In the genomic region with DNA sequence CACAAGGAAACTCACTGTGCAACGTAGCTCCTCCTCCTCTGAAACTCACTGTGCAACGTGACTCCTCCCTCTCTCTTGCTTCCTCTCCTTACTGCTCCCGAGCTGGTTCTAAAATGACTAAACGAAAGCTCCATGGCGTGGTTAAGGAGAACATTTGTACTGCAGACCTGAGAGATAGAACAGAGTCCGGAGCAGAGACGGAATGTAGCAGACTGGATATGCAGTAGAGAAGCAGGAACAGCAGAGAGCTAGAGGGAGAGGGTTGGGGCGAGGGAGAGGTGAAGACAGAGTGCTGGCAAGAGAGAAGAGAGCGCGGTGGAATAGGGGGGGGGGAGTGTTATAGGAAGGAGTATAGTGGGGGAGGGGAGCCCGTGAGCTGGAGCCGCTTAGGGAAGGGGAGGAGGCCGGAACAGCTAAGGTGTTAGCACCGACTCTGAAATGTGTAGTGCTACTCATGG, we compare ENCODE assay signal across 8 mouse cellular contexts.
A peak's percentile ranks its signal among the peaks of the same experiment; 100 is the strongest.
DNase-seq lines count a peak whose midpoint lies in the region; ATAC-seq lines count a peak whose summit lies in the region.

No protein-coding gene starts in this region.

- WGBS in kidney, embryonic 16.5 days = 6% methylated on average over 14 of the region's 14 CpGs
- WGBS in liver, embryonic 16.5 days (ENCODE audit: insufficient replicate concordance) = 2% methylated on average over 14 of the region's 14 CpGs

- peak; percentile 85 for ATAC-seq in kidney, embryonic 16.5 days (ENCODE audit: low FRiP score, low TSS enrichment)
- ATAC-seq in liver, embryonic 16.5 days (ENCODE audit: low read depth) = no peak

- H3K4me3 ChIP-seq in kidney, embryonic 16.5 days (ENCODE audit: low read length) = peak overlapping the region; percentile 40
- H3K4me3 ChIP-seq in brown adipose tissue, adult 24 weeks (ENCODE audit: insufficient read depth, low read depth, low read length) = peak overlapping the region; percentile 23
- H3K4me3 ChIP-seq in liver, embryonic 16.5 days (ENCODE audit: low read depth, low read length) = peak overlapping the region; percentile 46

- H3K9ac ChIP-seq in kidney, embryonic 16.5 days (replicated peaks; ENCODE audit: low read length) = peak overlapping the region; percentile 56
- peak overlapping the region; percentile 21; the same call in 1 of the 2 replicates for H3K9ac ChIP-seq in liver, embryonic 16.5 days (ENCODE audit: low read depth, low read length)

- H3K4me1 ChIP-seq in kidney, embryonic 16.5 days (ENCODE audit: insufficient read depth, low read length) = peaks cover 16% of the 10 kb centered on the region; the same call in 1 of the 2 replicates
- H3K4me1 ChIP-seq in brown adipose tissue, adult 24 weeks (ENCODE audit: control insufficient read depth, insufficient read depth, insufficient read length, low read length) = no peaks in the 10 kb centered on the region
- H3K4me1 ChIP-seq in liver, embryonic 16.5 days (ENCODE audit: control insufficient read depth, low read depth, low read length) = no peaks in the 10 kb centered on the region

- no peaks in the 10 kb centered on the region for H3K27me3 ChIP-seq in kidney, embryonic 16.5 days (ENCODE audit: insufficient read depth, low read length)
- H3K27me3 ChIP-seq in liver, embryonic 16.5 days (ENCODE audit: control insufficient read depth, insufficient read depth, low read depth, low read length) = no peaks in the 10 kb centered on the region

- peak overlapping the region; percentile 62 for H3K4me2 ChIP-seq in kidney, embryonic 16.5 days (replicated peaks; ENCODE audit: low read depth, low read length)
- peak overlapping the region; percentile 53 for H3K4me2 ChIP-seq in liver, embryonic 16.5 days (ENCODE audit: low read depth, low read length)

- no peaks in the 10 kb centered on the region for H3K9me3 ChIP-seq in kidney, embryonic 16.5 days (ENCODE audit: low read length)
- no peaks in the 10 kb centered on the region for H3K9me3 ChIP-seq in liver, embryonic 16.5 days (replicated peaks; ENCODE audit: control insufficient read depth, low read length)

- no peaks in the 10 kb centered on the region for H3K36me3 ChIP-seq in kidney, embryonic 16.5 days (ENCODE audit: insufficient read depth, low read length)
- H3K36me3 ChIP-seq in liver, embryonic 16.5 days (ENCODE audit: control insufficient read depth, insufficient read depth) = no peaks in the 10 kb centered on the region

- no peak for DNase-seq in kidney, adult 18-20 months
- DNase-seq in heart, postnatal 4 days = peak; percentile 22
- DNase-seq in telencephalon, adult 2 months (ENCODE audit: low read depth, low spot score) = peak; percentile 18
- no peak for DNase-seq in layer of hippocampus, adult 8-10 months (ENCODE audit: low spot score in 2 of 2)
- DNase-seq in ovary, postnatal 10 days (ENCODE audit: low spot score) = no peak

- H3K27ac ChIP-seq in kidney, embryonic 16.5 days (ENCODE audit: low read length) = no peak overlapping the region
- no peak overlapping the region for H3K27ac ChIP-seq in brown adipose tissue, adult 24 weeks (replicated peaks; ENCODE audit: low read depth, low read length)
- no peak overlapping the region for H3K27ac ChIP-seq in liver, embryonic 16.5 days (ENCODE audit: low read length)

Comparison
In these comparisons a context has a peak if more than half of its experiments do, and no peak if none do; other contexts are left out.
1. DNase-seq: peak in heart, postnatal 4 days (single experiment) and telencephalon, adult 2 months (single experiment); none in kidney, adult 18-20 months (single experiment), layer of hippocampus, adult 8-10 months (0 of 2) and ovary, postnatal 10 days (single experiment).
2. Peak in every context shown above with its lines, with median percentiles within 50 percentile points of each other: H3K4me3 ChIP-seq.